Mouse (Mus musculus): ENCODE data around the gene Cxcr5.

Gene Cxcr5

GRCm38 (mm10) chr9:44492631-44493461, 68.8 kb downstream of the Cxcr5 start:
- peak; percentile 97 for DNase-seq

- DNase-seq = no peak
These were observed 70.3 kb downstream of the Cxcr5 start for GRCm38 (mm10) chr9:44491351-44491750.

GRCm38 (mm10) chr9:44490086-44490967, 71.3 kb downstream of the Cxcr5 start:
- peak; percentile 94 for DNase-seq

GRCm38 (mm10) chr9:44489651-44490085, 72.0 kb downstream of the Cxcr5 start:
- DNase-seq = peak; percentile 92

- peak; percentile 98 for DNase-seq
These were observed 72.8 kb downstream of the Cxcr5 start for GRCm38 (mm10) chr9:44488855-44489381.

- no peak for DNase-seq
These were observed 73.3 kb downstream of the Cxcr5 start for GRCm38 (mm10) chr9:44488416-44488815.

- peak; percentile 99 for DNase-seq
These were observed 74.2 kb downstream of the Cxcr5 start for GRCm38 (mm10) chr9:44487441-44487840.

GRCm38 (mm10) chr9:44486741-44487421, 74.8 kb downstream of the Cxcr5 start:
- DNase-seq = peak; percentile 98

- peak; percentile 97 for DNase-seq
These were observed 75.3 kb downstream of the Cxcr5 start for GRCm38 (mm10) chr9:44486335-44486734.

- DNase-seq = peak; percentile 94
These were observed 76.0 kb downstream of the Cxcr5 start for GRCm38 (mm10) chr9:44485516-44486161.

GRCm38 (mm10) chr9:44485105-44485515, 76.6 kb downstream of the Cxcr5 start:
- no peak for DNase-seq

GRCm38 (mm10) chr9:44484311-44485104, 77.2 kb downstream of the Cxcr5 start:
- peak; percentile 95 for DNase-seq

- DNase-seq = peak; percentile 98
These were observed 78.1 kb downstream of the Cxcr5 start for GRCm38 (mm10) chr9:44483510-44484044.

GRCm38 (mm10) chr9:44483041-44483509, 78.6 kb downstream of the Cxcr5 start:
- DNase-seq = no peak

- DNase-seq = peak; percentile 100
These were observed 79.1 kb downstream of the Cxcr5 start, which contains the start of gene Bcl9l for GRCm38 (mm10) chr9:44482552-44482951. Gene Bcl9l (plus strand): TSS chr9:44482825.

- no peak for DNase-seq
These were observed 79.6 kb downstream of the Cxcr5 start for GRCm38 (mm10) chr9:44482112-44482511.

GRCm38 (mm10) chr9:44479628-44480428, 81.8 kb downstream of the Cxcr5 start:
- peak; percentile 99 for DNase-seq

GRCm38 (mm10) chr9:44478959-44479605, 82.6 kb downstream of the Cxcr5 start:
- peak; percentile 99 for DNase-seq

GRCm38 (mm10) chr9:44478229-44478921, 83.3 kb downstream of the Cxcr5 start:
- DNase-seq = no peak

All from heart, adult 11 months (tissue).